Mouse (Mus musculus): ENCODE measurements around the gene Syt8. TPM values are rescaled to one million over a fixed set of nuclear protein-coding genes. Genes with fewer than 3 reads are reported as not detected.

Syt8 gene
- 0.39 TPM in 1 of 2 replicates, not detected in the other for polyA plus RNA-seq (2015; fragmentation: Nextera tagmentation; extraction: Ambion mirVana)

DNA sequence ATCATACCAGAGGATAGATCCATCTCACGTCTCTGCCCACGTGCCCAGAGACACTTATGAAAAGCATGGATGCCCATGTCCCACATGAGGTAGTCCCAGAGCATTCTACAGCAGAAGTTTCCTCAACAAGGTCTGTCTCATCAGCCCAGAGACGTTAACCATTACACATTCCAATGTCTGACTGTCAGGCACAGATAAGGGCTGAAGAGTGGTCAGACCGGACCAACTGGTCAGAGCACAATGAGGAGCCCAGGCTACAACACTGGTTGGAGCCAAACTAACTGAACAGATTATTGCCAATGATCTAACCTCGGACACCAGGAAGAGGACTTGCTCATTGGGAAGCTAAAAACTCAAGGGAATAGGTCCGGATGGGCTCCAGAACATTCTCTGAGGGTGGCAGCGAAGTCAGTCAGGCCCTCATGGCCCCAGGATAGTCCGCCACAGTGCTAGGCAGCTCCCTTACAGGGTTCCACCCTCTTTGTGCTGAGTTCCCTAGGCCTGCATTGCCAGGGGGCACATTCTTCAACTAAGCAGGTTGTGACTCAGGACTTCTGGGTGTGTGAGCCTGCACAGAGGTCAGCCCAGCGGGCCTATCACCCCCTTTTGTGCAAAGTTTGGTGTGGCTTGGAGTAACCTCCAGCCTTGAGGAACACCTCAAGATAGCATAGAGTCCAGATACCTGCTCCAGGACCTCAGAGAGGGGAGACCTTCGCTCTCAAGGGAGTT is at the start of gene Syt8:
Gene Syt8, plus strand, starts transcription at position 714 of the 729 bp plus-strand sequence.
- Histone ChIP-seq H3K4me1 (replicated peaks) (peaks cover 20% of the 10 kb centered on the region), H3K9ac (0 out of 2 replicates have a peak within 1 kb of the TSS, but pooled peaks have one; percentile 17), H3K9me3 (no peaks in the 10 kb centered on the region), H3K36me3 (no peaks in the 10 kb centered on the region), H3K4me3 (no peak within 1 kb of the TSS), H3K4me2 (no peak within 1 kb of the TSS), H3K27me3 (no peaks in the 10 kb centered on the region; the same call in 1 of the 2 replicates), H3K27ac (replicated peaks) (no peak within 1 kb of the TSS)
- 87% methylated on average over 10 of the region's 10 CpGs for WGBS
- no peak for ATAC-seq (ENCODE audit: low read depth)

GRCm38 (mm10) chr7:142385742-142386403 is 48.8 kb upstream of the Syt8 start:
- H3K4me2 ChIP-seq, result peak overlapping the region; percentile 95
- H3K4me1 ChIP-seq (replicated peaks), result peaks cover 19% of the 10 kb centered on the region
- peaks cover 49% of the 10 kb centered on the region for H3K36me3 ChIP-seq
- 88% methylated on average over 3 of the region's 3 CpGs for WGBS
- no peak overlapping the region for H3K27ac ChIP-seq (replicated peaks)
- no peak for ATAC-seq (ENCODE audit: low read depth)
- peak overlapping the region; percentile 89 for H3K9ac ChIP-seq
- no peaks in the 10 kb centered on the region for H3K9me3 ChIP-seq
- H3K27me3 ChIP-seq, result no peaks in the 10 kb centered on the region
- H3K4me3 ChIP-seq, result peak overlapping the region; percentile 92

DNA sequence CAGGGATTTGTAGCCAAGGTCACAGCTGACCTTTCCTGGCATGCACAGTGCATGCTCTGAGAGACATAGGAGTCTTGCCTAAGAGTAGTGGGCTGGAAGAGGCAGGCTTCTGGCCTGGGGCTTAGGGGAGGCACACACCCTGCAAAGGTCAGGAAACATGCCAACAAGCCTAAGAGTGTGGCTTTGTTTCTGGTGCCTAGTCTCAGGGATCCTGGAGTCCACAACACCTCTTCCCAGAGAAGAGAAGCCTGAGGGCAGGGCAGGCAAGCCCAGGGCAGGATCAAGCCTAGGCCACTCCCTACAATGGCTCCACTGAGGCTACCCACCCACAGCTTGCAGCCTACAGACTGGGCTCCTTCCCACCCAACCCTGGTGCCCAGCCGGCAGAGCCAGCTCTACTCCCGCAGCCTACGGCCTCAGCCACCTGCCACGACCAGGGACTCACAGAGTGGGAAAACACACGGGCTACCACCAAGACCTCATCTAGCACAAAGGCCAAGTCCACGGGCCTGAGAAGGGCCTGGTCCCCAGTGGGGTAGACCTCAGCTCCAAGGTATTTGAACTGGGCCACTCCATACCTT is 47.9 kb upstream of the Syt8 start:
- Histone ChIP-seq H3K4me3 (peak overlapping the region; percentile 92), H3K27me3 (no peaks in the 10 kb centered on the region), H3K9ac (peak overlapping the region; percentile 89), H3K4me1 (replicated peaks) (peaks cover 19% of the 10 kb centered on the region), H3K36me3 (peaks cover 40% of the 10 kb centered on the region), H3K9me3 (no peaks in the 10 kb centered on the region), H3K4me2 (peak overlapping the region; percentile 95), H3K27ac (replicated peaks) (peak overlapping the region; percentile 76; the same call in 1 of the 2 replicates)
- ATAC-seq (ENCODE audit: low read depth), result no peak
- 62% methylated on average over 6 of the region's 6 CpGs for WGBS

- Histone ChIP-seq H3K9ac (peak within 1 kb of the TSS; percentile 89), H3K4me3 (peak within 1 kb of the TSS; percentile 92), H3K4me2 (peak within 1 kb of the TSS; percentile 95), H3K9me3 (no peaks in the 10 kb centered on the region), H3K27me3 (no peaks in the 10 kb centered on the region), H3K4me1 (replicated peaks) (peaks cover 19% of the 10 kb centered on the region), H3K36me3 (peaks cover 31% of the 10 kb centered on the region), H3K27ac (replicated peaks) (peak within 1 kb of the TSS; percentile 76)
- under 1% methylated on average over 55 of the region's 55 CpGs for WGBS
- peak; percentile 98 for ATAC-seq (ENCODE audit: low read depth)
Measured at GRCm38 (mm10) chr7:142387419-142388148, 47.1 kb upstream of the Syt8 start, which contains the start of gene Ctsd. Gene Ctsd, minus strand, starts transcription at chr7:142388038.

DNA sequence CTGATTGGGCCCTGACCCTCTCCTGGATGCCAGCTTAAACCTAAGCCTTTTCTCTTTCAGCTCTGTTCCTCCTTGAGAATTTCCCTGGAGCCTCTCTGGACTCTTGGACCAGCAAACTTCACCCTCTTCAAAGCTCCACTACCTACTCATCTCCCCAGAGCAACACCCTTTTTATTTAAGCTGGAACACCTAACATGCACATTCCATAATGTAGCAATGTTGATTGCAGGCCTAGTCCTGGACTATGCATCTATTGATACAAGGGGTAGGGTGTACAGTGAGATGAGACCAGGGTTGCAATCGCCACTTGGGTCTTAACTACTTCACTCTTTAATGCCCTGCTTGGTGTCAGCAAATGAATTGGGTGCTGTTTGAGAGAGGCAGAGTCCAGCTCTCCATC is 46.5 kb upstream of the Syt8 start:
- 96% methylated on average over 1 of the region's 1 CpGs for WGBS
- H3K27ac ChIP-seq (replicated peaks), result peak overlapping the region; percentile 68

GRCm38 (mm10) chr7:142388740-142389139 is 45.9 kb upstream of the Syt8 start:
- H3K4me1 ChIP-seq (replicated peaks), result peaks cover 19% of the 10 kb centered on the region
- H3K27me3 ChIP-seq, result no peaks in the 10 kb centered on the region
- H3K9ac ChIP-seq, result no peak overlapping the region
- H3K4me3 ChIP-seq, result no peak overlapping the region
- H3K4me2 ChIP-seq, result no peak overlapping the region
- H3K9me3 ChIP-seq, result no peaks in the 10 kb centered on the region
- H3K27ac ChIP-seq (replicated peaks), result no peak overlapping the region
- no peak for ATAC-seq (ENCODE audit: low read depth)
- H3K36me3 ChIP-seq, result peaks cover 20% of the 10 kb centered on the region
- WGBS, result 97% methylated on average over 2 of the region's 2 CpGs

More for the DNA sequence above, 46.5 kb upstream of the Syt8 start:
- ATAC-seq (ENCODE audit: low read depth), result peak; percentile 32
- no peaks in the 10 kb centered on the region for H3K27me3 ChIP-seq
- H3K4me3 ChIP-seq, result peak overlapping the region; percentile 92
- H3K9me3 ChIP-seq, result no peaks in the 10 kb centered on the region
- H3K4me2 ChIP-seq, result peak overlapping the region; percentile 95
- H3K36me3 ChIP-seq, result peaks cover 25% of the 10 kb centered on the region
- peak overlapping the region; percentile 52; the same call in 1 of the 2 replicates for H3K9ac ChIP-seq
- peaks cover 19% of the 10 kb centered on the region for H3K4me1 ChIP-seq (replicated peaks)

- Histone ChIP-seq H3K27me3 (no peaks in the 10 kb centered on the region), H3K27ac (replicated peaks) (no peak overlapping the region), H3K9me3 (no peaks in the 10 kb centered on the region), H3K4me2 (no peak overlapping the region), H3K4me1 (replicated peaks) (peaks cover 19% of the 10 kb centered on the region), H3K4me3 (no peak overlapping the region), H3K36me3 (peaks cover 6% of the 10 kb centered on the region), H3K9ac (no peak overlapping the region)
- no peak for ATAC-seq (ENCODE audit: low read depth)
- WGBS, result 88% methylated on average over 3 of the region's 3 CpGs
Measured at GRCm38 (mm10) chr7:142389961-142390650, 44.5 kb upstream of the Syt8 start.

DNA sequence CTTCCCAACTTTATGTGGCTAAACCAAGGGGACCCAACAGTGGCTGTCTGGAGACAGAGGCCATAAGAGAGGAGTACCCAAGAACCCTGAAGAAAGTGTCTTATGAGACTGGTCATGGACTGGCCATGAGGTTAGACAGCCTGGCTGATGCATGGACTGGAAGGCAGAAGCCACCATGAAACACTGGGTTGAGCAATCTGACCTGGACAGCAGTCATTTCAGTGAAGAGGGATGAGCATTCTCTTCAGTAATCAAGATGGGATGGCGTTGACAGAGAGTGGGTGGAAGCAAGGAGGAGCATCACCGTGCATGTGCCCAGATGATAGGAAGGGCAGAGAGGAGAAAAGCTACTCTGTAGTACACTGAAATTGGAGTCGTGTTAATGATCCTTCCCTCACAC is 43.5 kb upstream of the Syt8 start:
- no peak overlapping the region for H3K9ac ChIP-seq
- ATAC-seq (ENCODE audit: low read depth), result no peak
- H3K36me3 ChIP-seq, result no peaks in the 10 kb centered on the region
- no peaks in the 10 kb centered on the region for H3K27me3 ChIP-seq
- no peak overlapping the region for H3K4me3 ChIP-seq
- WGBS, result 79% methylated on average over 3 of the region's 3 CpGs
- no peak overlapping the region for H3K4me2 ChIP-seq
- peaks cover 12% of the 10 kb centered on the region for H3K4me1 ChIP-seq (replicated peaks)
- H3K27ac ChIP-seq (replicated peaks), result no peak overlapping the region
- H3K9me3 ChIP-seq, result no peaks in the 10 kb centered on the region

- Histone ChIP-seq H3K4me3 (no peak overlapping the region), H3K36me3 (no peaks in the 10 kb centered on the region), H3K9me3 (no peaks in the 10 kb centered on the region), H3K9ac (no peak overlapping the region), H3K27ac (replicated peaks) (no peak overlapping the region), H3K4me2 (no peak overlapping the region), H3K4me1 (replicated peaks) (peaks cover 7% of the 10 kb centered on the region), H3K27me3 (no peaks in the 10 kb centered on the region)
- WGBS, result 61% methylated on average over 4 of the region's 4 CpGs
- ATAC-seq (ENCODE audit: low read depth), result no peak
Measured at GRCm38 (mm10) chr7:142391609-142392008, 43.0 kb upstream of the Syt8 start.

DNA sequence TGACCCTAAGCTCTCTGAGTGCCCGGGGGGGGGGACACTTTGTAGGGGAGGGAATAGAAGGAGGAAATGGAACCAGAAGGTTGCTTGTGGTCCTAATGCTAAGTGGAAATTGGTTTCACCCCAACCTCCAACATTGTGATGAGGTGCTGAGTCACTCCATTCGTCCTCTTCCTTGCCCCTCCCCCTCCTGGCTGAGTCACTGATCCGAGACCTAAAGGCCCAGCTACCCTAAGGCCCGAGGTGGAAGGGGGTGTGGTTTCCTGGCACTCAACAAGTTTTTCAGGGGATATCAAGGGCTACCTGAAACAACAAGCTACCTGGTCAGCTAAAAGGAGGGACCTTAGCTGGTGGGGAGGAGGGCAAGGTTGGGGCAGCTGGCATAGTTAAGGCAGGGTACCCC is 41.5 kb upstream of the Syt8 start:
- Histone ChIP-seq H3K27me3 (no peaks in the 10 kb centered on the region), H3K9ac (no peak overlapping the region), H3K27ac (replicated peaks) (no peak overlapping the region), H3K4me3 (no peak overlapping the region), H3K4me1 (replicated peaks) (no peaks in the 10 kb centered on the region; the same call in 1 of the 2 replicates), H3K4me2 (no peak overlapping the region), H3K9me3 (no peaks in the 10 kb centered on the region), H3K36me3 (no peaks in the 10 kb centered on the region)
- 27% methylated on average over 4 of the region's 4 CpGs for WGBS
- ATAC-seq (ENCODE audit: low read depth), result no peak

Measured in neural tube, embryonic 13.5 days (tissue).